Mouse (Mus musculus): ENCODE results near the gene Pccb. TPM values are rescaled to one million over a fixed set of nuclear protein-coding genes. Genes with fewer than 3 reads are reported as not detected.
A peak's percentile ranks its signal among the peaks of the same experiment; 100 is the strongest.

Gene Pccb
- polyA plus RNA-seq, 1 experiment = 69.8 TPM

DNA sequence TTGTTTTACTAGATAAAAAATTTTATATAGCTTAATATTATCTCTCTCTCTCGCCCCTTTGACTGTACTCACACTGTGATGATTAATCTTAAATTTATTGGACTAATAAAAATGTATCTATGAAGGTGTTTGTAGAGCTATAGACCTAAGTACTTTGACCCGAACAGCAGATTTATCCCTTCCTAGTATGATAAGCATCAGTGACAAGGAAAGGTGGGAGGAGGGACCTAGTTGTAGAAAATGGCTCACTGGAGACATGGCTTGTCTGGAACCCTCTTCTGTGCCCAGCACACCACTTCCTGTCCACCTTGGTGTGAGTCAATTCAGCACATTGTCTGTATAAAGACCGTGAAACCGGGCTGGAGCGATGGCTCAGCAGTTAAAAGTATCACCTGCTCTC, 44.1 kb downstream of the Pccb start:
- no peak for DNase-seq (ENCODE audit: extremely low spot score in 1 of 2, low spot score in 1 of 2)

GRCm38 (mm10) chr9:100987850-100988249, 46.8 kb downstream of the Pccb start:
- DNase-seq (ENCODE audit: extremely low spot score in 1 of 2, low spot score in 1 of 2) = no peak

GRCm38 (mm10) chr9:100987006-100987405, 47.7 kb downstream of the Pccb start:
- DNase-seq (ENCODE audit: extremely low spot score in 1 of 2, low spot score in 1 of 2) = no peak

GRCm38 (mm10) chr9:100984381-100985310, 50.1 kb downstream of the Pccb start:
- DNase-seq (ENCODE audit: extremely low spot score in 1 of 2, low spot score in 1 of 2) = no peak

DNA sequence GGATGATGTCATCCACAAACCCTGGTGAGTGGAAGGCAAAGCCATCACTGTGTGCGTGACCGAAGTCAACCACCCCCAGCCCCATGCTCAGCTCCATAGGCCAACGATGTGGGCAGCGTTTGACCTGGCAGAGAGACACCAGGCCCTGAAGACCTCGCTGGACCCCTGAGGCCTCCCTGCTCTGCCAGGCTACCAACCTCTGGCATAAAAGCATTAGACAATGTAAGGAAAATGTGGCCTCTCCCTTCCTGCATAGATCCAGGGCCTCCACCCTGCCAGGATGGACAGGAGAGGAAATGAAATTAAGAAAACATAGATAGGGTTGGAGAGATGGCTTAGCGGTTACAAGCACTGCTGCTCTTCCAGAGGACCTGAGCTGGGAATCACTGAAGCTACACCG, 51.9 kb downstream of the Pccb start:
- DNase-seq (ENCODE audit: extremely low spot score in 1 of 2, low spot score in 1 of 2) = no peak

- DNase-seq (ENCODE audit: extremely low spot score in 1 of 2, low spot score in 1 of 2) = no peak
Observed at GRCm38 (mm10) chr9:100979260-100979659, 55.4 kb downstream of the Pccb start.

DNA sequence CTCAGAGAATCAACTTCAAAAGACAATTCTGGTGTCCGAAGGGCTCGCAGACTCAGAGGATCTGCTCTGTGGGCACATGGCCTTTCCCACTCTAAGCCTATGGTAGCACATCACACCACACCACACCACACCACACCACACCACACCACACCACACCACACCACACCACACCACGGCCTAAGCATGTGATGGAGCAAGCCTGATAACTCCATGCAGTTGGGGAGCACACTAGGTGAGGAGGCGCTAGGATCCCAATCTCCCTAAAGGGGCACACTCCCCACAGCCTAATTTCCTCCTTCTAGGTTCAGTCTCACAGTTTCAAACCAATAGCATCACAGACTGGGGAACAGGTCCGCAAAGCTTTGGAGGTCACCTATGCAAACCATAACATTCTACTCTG, 56.0 kb downstream of the Pccb start:
- no peak for DNase-seq (ENCODE audit: extremely low spot score in 1 of 2, low spot score in 1 of 2)

- DNase-seq (ENCODE audit: extremely low spot score in 1 of 2, low spot score in 1 of 2) = no peak
Observed at GRCm38 (mm10) chr9:100969461-100969860, 65.2 kb downstream of the Pccb start.

- DNase-seq (ENCODE audit: extremely low spot score in 1 of 2, low spot score in 1 of 2) = no peak
Observed at GRCm38 (mm10) chr9:100964106-100964505, 70.6 kb downstream of the Pccb start.

- no peak for DNase-seq (ENCODE audit: extremely low spot score in 1 of 2, low spot score in 1 of 2)
Observed at GRCm38 (mm10) chr9:100963428-100963912, 71.2 kb downstream of the Pccb start.

DNA sequence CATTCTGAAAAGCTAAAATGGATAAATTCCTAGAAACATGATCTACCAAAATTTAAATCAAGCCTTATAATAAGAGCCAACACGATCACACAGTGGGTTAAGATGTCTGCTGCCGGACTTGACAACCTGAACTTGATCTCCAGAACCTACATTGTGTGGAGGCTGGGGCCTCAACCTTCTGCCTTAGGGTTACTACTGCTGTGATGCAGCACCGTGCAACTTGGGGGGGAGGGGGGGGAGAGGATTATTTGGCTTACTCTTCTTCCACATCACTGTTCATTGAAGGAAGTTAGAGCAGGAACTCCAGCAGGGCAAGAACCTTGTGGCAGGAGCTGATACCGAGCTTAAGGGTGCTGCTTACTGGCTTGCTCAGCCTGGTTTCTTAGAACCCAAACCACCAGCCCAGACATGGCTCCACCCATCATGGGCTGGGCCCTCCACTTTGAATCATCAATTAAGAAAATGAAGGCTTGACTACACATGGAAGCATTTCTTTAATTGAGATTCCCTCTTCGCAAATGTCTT, 71.7 kb downstream of the Pccb start:
- no peak for DNase-seq (ENCODE audit: extremely low spot score in 1 of 2, low spot score in 1 of 2)

- DNase-seq (ENCODE audit: extremely low spot score in 1 of 2, low spot score in 1 of 2) = peak in 1 of 2 experiments; percentile 27
Observed at GRCm38 (mm10) chr9:100951481-100951880, 83.2 kb downstream of the Pccb start.

- DNase-seq (ENCODE audit: extremely low spot score in 1 of 2, low spot score in 1 of 2) = no peak
Observed at GRCm38 (mm10) chr9:100944677-100945365, 89.9 kb downstream of the Pccb start.

- no peak for DNase-seq (ENCODE audit: extremely low spot score in 1 of 2, low spot score in 1 of 2)
Observed at GRCm38 (mm10) chr9:100942042-100942441, 92.7 kb downstream of the Pccb start.

Other genes starting within 250 kb of the Pccb start
- gene Msl2, start 39.2 kb upstream of the Pccb start, polyA plus RNA-seq (2012; rRNA removed) = 27.3 and 27.4 TPM in 2 replicates
- gene Ppp2r3a, start 216.9 kb upstream of the Pccb start, polyA plus RNA-seq (2012; rRNA removed) = 18.7 and 19.1 TPM in 2 replicates